Mouse (Mus musculus): ENCODE results near the gene Hoxc11. TPM values are rescaled to one million over a fixed set of nuclear protein-coding genes. Genes with fewer than 3 reads are reported as not detected.

The Hoxc11 gene
- total and polyA plus RNA-seq, 2 experiments, result not detected

DNA sequence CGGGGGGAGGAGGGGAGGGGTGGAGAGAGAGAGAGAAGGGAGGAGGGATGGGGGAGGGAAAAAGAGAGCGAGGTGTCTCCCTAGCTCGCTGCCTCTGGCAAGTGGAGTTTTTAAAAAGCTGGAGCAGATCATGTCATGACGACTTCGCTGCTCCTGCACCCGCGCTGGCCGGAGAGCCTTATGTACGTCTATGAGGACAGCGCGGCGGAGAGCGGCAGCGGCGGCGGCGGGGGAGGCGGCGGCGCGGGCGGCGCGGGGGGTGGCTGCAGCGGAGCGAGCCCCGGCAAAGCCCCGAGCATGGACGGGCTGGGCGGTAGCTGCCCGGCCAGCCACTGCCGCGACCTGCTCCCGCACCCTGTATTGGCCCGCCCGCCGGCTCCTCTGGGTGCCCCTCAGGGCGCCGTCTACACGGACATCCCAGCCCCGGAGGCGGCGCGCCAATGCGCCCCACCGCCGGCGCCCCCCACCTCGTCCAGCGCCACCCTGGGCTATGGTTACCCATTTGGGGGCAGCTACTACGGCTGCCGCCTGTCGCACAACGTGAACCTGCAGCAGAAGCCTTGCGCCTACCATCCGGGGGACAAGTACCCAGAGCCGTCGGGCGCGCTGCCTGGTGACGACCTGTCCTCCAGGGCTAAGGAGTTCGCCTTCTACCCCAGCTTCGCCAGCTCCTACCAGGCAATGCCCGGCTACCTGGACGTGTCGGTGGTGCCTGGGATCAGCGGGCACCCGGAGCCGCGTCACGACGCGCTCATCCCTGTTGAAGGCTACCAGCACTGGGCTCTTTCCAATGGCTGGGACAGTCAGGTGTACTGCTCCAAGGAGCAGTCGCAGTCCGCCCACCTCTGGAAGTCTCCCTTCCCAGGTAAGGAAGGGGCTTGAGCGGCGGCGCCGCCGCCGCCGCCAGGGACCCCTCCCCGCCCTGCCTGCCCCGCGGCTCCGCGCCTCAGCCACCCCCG lies 32.9 kb upstream of the Hoxc11 start, which contains the start of gene Hoxc13:
Gene Hoxc13, plus strand, starts transcription at position 51 of the 959 bp plus-strand sequence.
- WGBS, result 5% methylated on average over 79 of the region's 88 CpGs
- no peak within 1 kb of the TSS for H3K4me3 ChIP-seq (ENCODE audit: insufficient read depth, low read depth, low read length)
- peaks cover 33% of the 10 kb centered on the region for H3K27me3 ChIP-seq (ENCODE audit: control insufficient read depth, insufficient read depth, low read length)

DNA sequence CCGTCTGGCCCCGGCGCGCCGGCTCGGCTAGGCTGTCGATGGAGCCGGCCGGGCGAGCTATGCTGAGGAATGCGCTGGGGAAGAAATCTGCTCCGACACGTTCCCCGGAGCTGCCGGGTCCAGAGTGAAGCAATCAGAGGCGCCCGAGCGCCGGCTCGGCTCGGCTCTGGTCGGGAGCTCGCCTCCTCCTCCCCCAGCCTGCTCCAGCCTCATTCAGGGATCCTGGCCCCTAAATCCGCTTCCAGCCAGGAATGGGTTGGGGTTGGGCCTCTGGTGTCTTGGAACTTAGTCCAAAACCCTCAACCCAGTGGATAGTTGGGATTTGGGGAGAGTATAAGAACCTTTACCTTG lies 32.2 kb upstream of the Hoxc11 start:
- Histone ChIP-seq H3K4me3 (ENCODE audit: insufficient read depth, low read depth, low read length) (no peak overlapping the region), H3K27ac (replicated peaks; ENCODE audit: insufficient read depth, low read depth, low read length) (no peak overlapping the region), H3K4me1 (ENCODE audit: control insufficient read depth, insufficient read depth, low read length) (no peaks in the 10 kb centered on the region), H3K27me3 (ENCODE audit: control insufficient read depth, insufficient read depth, low read length) (peaks cover 31% of the 10 kb centered on the region), H3K79me2 (ENCODE audit: control insufficient read depth, insufficient read depth, low read length) (no peaks in the 10 kb centered on the region), H3K9ac (ENCODE audit: low read depth, low read length) (no peak overlapping the region), H3K36me3 (ENCODE audit: control insufficient read depth, insufficient read depth, low read length) (no peaks in the 10 kb centered on the region)
- TF ChIP-seq CTCF (IDR thresholded peaks at IDR 0.05; ENCODE audit: low read depth, low read length) (no peak), POLR2A (IDR thresholded peaks at IDR 0.05; ENCODE audit: extremely low read depth, insufficient read depth, low read length) (no peak)
- DNase-seq (ENCODE audit: extremely low read depth, low read depth, low spot score), result no peak
- WGBS, result 4% methylated on average over 24 of the region's 24 CpGs

More for the DNA sequence above, 32.9 kb upstream of the Hoxc11 start, which contains the start of gene Hoxc13:
- H3K27ac ChIP-seq (replicated peaks; ENCODE audit: insufficient read depth, low read depth, low read length), result no peak within 1 kb of the TSS
- no peaks in the 10 kb centered on the region for H3K79me2 ChIP-seq (ENCODE audit: control insufficient read depth, insufficient read depth, low read length)
- DNase-seq (ENCODE audit: extremely low read depth, low read depth, low spot score), result no peak
- TF ChIP-seq CTCF (IDR thresholded peaks at IDR 0.05; ENCODE audit: low read depth, low read length) (no peak), POLR2A (IDR thresholded peaks at IDR 0.05; ENCODE audit: extremely low read depth, insufficient read depth, low read length) (no peak)
- no peaks in the 10 kb centered on the region for H3K36me3 ChIP-seq (ENCODE audit: control insufficient read depth, insufficient read depth, low read length)
- no peak within 1 kb of the TSS for H3K9ac ChIP-seq (ENCODE audit: low read depth, low read length)
- H3K4me1 ChIP-seq (ENCODE audit: control insufficient read depth, insufficient read depth, low read length), result no peaks in the 10 kb centered on the region

DNA sequence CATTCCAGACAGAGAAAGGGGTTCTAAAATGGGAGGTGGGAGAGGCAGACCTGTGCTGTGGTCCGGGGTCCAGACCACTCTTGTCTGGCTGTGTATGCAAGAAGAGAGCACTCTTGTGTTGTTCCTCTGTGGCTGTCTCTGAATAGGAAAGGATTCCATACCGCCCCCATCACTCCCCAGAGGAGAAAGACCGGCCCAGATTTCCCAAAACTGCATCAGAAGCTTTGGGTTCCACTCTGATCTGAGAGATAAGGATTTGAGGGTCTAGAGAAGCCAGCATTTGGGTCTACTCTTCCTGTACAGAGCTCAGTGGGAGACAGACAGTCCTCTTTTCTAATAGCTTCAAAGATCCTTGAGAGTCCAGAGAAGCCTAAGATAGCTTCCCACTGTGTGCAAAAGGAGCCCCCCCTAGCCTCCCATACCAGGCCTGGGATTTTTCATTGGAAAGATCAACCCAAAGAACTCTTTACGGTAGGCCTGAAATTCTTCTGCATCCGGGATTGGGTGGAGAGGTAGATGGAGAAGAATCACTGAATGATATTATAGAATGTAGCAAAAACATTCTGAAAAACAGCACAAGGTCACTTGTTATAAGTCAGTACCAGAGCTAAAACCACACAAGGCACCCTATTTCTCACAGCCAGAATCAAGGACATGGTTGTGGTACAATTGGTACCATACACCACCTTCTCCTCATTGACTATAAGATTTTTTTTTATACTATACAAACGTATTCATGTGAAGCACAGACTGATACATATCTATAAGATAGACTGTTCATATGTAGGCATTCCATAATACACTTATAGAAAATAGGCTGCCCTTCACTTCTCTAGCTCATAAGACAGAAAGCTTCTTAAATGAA lies 31.4 kb upstream of the Hoxc11 start:
- Histone ChIP-seq H3K36me3 (ENCODE audit: control insufficient read depth, insufficient read depth, low read length) (no peaks in the 10 kb centered on the region), H3K9ac (ENCODE audit: low read depth, low read length) (no peak overlapping the region), H3K27me3 (ENCODE audit: control insufficient read depth, insufficient read depth, low read length) (peaks cover 33% of the 10 kb centered on the region), H3K79me2 (ENCODE audit: control insufficient read depth, insufficient read depth, low read length) (no peaks in the 10 kb centered on the region), H3K27ac (replicated peaks; ENCODE audit: insufficient read depth, low read depth, low read length) (no peak overlapping the region), H3K4me1 (ENCODE audit: control insufficient read depth, insufficient read depth, low read length) (no peaks in the 10 kb centered on the region), H3K4me3 (ENCODE audit: insufficient read depth, low read depth, low read length) (no peak overlapping the region)
- WGBS, result 28% methylated on average over 6 of the region's 6 CpGs
- TF ChIP-seq CTCF (IDR thresholded peaks at IDR 0.05; ENCODE audit: low read depth, low read length) (no peak), POLR2A (IDR thresholded peaks at IDR 0.05; ENCODE audit: extremely low read depth, insufficient read depth, low read length) (no peak)
- DNase-seq (ENCODE audit: extremely low read depth, low read depth, low spot score), result no peak

DNA sequence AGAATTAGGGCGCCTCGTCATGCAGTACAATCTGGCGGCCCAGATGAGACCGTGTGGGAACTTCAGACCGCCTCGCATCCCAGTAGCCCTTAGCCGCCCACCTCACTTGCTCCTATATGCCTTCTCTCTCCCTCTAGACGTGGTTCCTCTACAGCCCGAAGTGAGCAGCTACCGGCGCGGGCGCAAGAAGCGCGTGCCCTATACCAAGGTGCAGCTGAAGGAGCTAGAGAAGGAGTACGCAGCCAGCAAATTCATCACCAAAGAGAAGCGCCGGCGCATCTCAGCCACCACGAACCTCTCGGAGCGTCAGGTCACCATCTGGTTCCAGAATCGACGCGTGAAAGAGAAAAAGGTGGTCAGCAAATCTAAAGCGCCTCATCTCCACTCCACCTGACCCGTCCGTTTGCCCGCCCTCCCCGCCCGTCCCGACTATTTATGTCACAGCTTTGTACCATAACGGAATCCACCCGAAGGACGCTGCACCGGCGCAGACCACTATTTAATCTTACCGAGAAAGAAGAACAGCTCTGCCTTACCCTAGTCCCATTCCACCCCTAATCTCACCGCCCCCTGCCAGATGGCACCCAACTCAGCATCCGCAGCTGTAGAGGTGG lies 27.1 kb upstream of the Hoxc11 start:
- Histone ChIP-seq H3K4me1 (ENCODE audit: control insufficient read depth, insufficient read depth, low read length) (no peaks in the 10 kb centered on the region), H3K27ac (replicated peaks; ENCODE audit: insufficient read depth, low read depth, low read length) (no peak overlapping the region), H3K9ac (ENCODE audit: low read depth, low read length) (no peak overlapping the region), H3K79me2 (ENCODE audit: control insufficient read depth, insufficient read depth, low read length) (no peaks in the 10 kb centered on the region), H3K4me3 (ENCODE audit: insufficient read depth, low read depth, low read length) (no peak overlapping the region), H3K27me3 (ENCODE audit: control insufficient read depth, insufficient read depth, low read length) (peaks cover 21% of the 10 kb centered on the region; the same call in 1 of the 2 replicates), H3K36me3 (ENCODE audit: control insufficient read depth, insufficient read depth, low read length) (no peaks in the 10 kb centered on the region)
- 4% methylated on average over 40 of the region's 40 CpGs for WGBS
- TF ChIP-seq POLR2A (IDR thresholded peaks at IDR 0.05; ENCODE audit: extremely low read depth, insufficient read depth, low read length) (no peak), CTCF (IDR thresholded peaks at IDR 0.05; ENCODE audit: low read depth, low read length) (no peak)
- DNase-seq (ENCODE audit: extremely low read depth, low read depth, low spot score), result no peak

DNA sequence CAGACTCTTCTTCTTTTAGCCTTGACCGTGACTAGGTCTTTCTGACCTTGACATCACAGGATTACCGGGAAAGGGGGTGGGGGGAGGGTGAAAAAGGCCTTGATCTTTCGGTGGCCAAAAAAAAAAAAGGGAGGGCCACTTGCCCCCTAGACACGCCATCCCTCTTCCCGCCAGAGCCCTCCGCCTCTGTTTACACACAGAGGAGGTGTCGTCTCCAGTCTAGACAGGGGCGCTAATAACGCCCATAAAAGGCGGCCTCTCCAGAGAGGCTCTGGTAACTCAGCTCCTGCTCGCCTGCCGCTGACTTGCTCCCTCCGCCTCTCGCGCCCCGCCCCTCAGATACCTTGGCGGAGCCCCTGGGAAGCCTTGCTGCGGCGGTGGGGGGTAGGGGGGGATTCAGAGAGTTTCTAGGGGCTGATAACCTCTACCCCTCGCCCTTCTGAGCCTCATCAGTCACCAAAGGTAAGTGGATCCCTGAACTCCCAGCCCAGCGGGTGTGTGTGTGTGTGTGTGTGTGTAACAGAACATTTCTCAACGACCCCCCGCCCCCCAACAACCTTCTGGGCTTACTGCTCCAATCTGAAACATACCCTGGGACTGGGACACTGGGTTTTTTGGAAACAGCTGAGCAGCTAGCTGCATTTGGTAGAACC lies 22.4 kb upstream of the Hoxc11 start:
- peaks cover 23% of the 10 kb centered on the region for H3K27me3 ChIP-seq (ENCODE audit: control insufficient read depth, insufficient read depth, low read length)
- no peak overlapping the region for H3K4me3 ChIP-seq (ENCODE audit: insufficient read depth, low read depth, low read length)
- no peak overlapping the region for H3K27ac ChIP-seq (replicated peaks; ENCODE audit: insufficient read depth, low read depth, low read length)
- H3K4me1 ChIP-seq (ENCODE audit: control insufficient read depth, insufficient read depth, low read length), result no peaks in the 10 kb centered on the region
- no peak for DNase-seq (ENCODE audit: extremely low read depth, low read depth, low spot score)
- no peak overlapping the region for H3K9ac ChIP-seq (ENCODE audit: low read depth, low read length)
- H3K79me2 ChIP-seq (ENCODE audit: control insufficient read depth, insufficient read depth, low read length), result 0 out of 2 replicates have a peak, but pooled peaks cover under 1% of the 10 kb centered on the region
- 4% methylated on average over 23 of the region's 23 CpGs for WGBS
- no peaks in the 10 kb centered on the region for H3K36me3 ChIP-seq (ENCODE audit: control insufficient read depth, insufficient read depth, low read length)
- TF ChIP-seq POLR2A (IDR thresholded peaks at IDR 0.05; ENCODE audit: extremely low read depth, insufficient read depth, low read length) (no peak), CTCF (IDR thresholded peaks at IDR 0.05; ENCODE audit: low read depth, low read length) (no peak)

All from liver, adult 2 months (tissue).